Mouse (Mus musculus) stomach, embryonic 16.5 days (tissue): ENCODE data around the gene Gm9945. TPM values are rescaled to one million over a fixed set of nuclear protein-coding genes. Genes with fewer than 3 reads are reported as not detected.

Experiments used
- ATAC-seq: fragments of 200-750 bp; cut with Nextera tagmentation; 2 replicates; pipeline ENCODE4 v1.8.0; 2017; ENCODE audit warnings: moderate number of reproducible peaks, moderate TSS enrichment; ENCODE audit not compliant: insufficient read depth, low FRiP score
- H3K27ac ChIP-seq: fragments of 300-500 bp; sonication (generic); 2 replicates; pipeline ENCODE4 v1.5.1; 2014; ENCODE audit warnings: low read length
- H3K27me3 ChIP-seq: fragments of 300-500 bp; sonication (generic); 2 replicates; pipeline ENCODE4 v1.6.1; 2014; ENCODE audit warnings: low read length, control low read depth, mixed read lengths; ENCODE audit not compliant: control insufficient read depth, insufficient read depth
- H3K36me3 ChIP-seq: fragments of 300-500 bp; sonication (generic); 2 replicates; pipeline ENCODE4 v1.6.1; 2014; ENCODE audit warnings: low read length; ENCODE audit not compliant: control insufficient read depth, insufficient read depth
- H3K4me1 ChIP-seq: fragments of 300-500 bp; sonication (generic); 2 replicates; pipeline ENCODE4 v1.6.1; 2014; ENCODE audit warnings: low read length, control low read depth, mixed read lengths; ENCODE audit not compliant: control insufficient read depth, insufficient read depth
- H3K4me2 ChIP-seq: fragments of 300-500 bp; sonication (generic); 2 replicates; pipeline ENCODE4 v1.6.1; 2014; ENCODE audit warnings: low read depth, low read length, mixed read lengths
- H3K4me3 ChIP-seq: fragments of 300-500 bp; sonication (generic); replicated peaks from 2 replicates; pipeline ENCODE4 v1.5.1; 2014; ENCODE audit warnings: mild to moderate bottlenecking, low read length
- H3K9ac ChIP-seq: fragments of 300-500 bp; sonication (generic); 2 replicates; pipeline ENCODE4 v1.6.1; 2014; ENCODE audit warnings: low read length
- H3K9me3 ChIP-seq: fragments of 300-500 bp; sonication (generic); replicated peaks from 2 replicates; pipeline ENCODE4 v1.6.1; 2016; ENCODE audit warnings: low read length, control low read depth; ENCODE audit not compliant: control insufficient read depth
- WGBS: fragments of 180-500 bp; shearing (Covaris S2); extraction: QIAGEN DNeasy Blood & Tissue Kit; methylation state at CpG from one replicate; pipeline ENCODE4 v1.1.7; 2014; 5-methylcytosine and 5-hydroxymethylcytosine counted together
- polyA plus RNA-seq: library from polyadenylated mRNA; unstranded; fragments of >200 nt; fragmentation: Nextera tagmentation; extraction: Ambion mirVana; gene quantifications from 2 replicates; pipeline ENCODE4 v1.2.1, GENCODE M21; 2015

Gm9945 gene
- polyA plus RNA-seq, 1 experiment from 2014 or later, result not detected

DNA sequence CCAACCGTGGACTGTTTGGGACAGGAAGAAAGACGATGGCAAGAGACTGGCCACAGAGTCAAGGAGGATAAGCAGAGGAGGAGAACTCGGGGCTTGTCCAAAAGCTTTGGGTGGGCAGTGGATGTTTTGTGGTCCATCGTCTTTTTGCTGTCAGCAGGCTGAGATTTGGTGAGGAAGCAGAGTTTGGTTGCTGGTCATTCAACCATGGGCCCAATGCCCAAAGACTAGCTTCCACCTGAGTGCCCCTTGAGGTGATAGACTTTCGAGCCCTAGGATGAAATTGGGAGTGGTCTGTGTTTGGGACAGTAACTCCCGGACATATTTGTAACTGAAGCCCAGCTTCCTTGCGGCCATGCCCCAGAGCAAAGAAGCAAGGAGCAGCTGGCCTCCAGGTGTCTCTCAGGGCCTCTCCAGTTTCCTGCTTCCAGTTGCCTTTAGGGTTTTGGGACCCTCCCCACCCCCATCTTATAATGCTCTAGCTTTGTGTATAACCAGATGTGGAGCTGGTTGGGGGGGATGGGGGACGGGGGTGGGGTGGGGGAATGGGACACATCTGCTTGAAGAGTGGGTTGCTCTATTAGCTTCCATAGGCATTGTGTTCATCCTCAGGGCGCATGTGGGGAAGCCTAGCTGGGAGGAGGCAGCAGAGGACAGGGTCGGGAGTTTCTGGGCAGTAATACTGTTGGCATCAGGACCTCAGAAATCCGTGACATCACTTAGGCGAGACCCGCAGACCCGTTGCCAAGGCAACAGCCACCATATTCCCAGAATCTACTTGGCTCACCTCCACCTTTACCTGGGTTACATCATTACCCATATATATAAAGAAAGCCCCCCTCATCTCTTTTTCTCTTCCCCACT, 43.8 kb downstream of the Gm9945 start:
- Histone ChIP-seq H3K27ac (no peak overlapping the region), H3K4me1 (peaks cover 30% of the 10 kb centered on the region), H3K27me3 (no peaks in the 10 kb centered on the region), H3K36me3 (no peaks in the 10 kb centered on the region), H3K4me3 (no peak overlapping the region), H3K9ac (no peak overlapping the region), H3K9me3 (no peaks in the 10 kb centered on the region), H3K4me2 (no peak overlapping the region)
- no peak for ATAC-seq
- WGBS, result 75% methylated on average over 14 of the region's 14 CpGs

DNA sequence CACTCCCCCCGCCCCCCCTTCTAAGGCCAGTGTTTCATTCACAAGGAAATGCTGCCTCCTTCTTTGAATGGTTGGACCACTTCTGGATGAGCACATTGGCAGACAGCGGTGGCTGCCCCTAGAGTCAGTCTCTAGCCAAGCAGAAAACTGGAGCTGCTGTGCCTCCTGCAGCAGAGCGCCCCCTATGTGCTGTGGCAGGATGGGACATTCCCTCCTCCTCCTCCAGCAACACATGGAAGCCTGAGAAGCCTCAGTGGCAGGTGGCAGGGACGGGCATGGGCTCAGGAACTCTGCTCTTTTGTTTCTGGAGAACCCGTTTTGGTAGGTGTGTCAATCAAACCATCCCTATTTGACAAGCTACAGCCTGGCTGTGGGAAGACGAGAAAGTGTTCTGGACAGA, 44.9 kb downstream of the Gm9945 start:
- ATAC-seq, result no peak
- no peaks in the 10 kb centered on the region for H3K27me3 ChIP-seq
- H3K36me3 ChIP-seq, result no peaks in the 10 kb centered on the region
- no peak overlapping the region for H3K9ac ChIP-seq
- no peak overlapping the region for H3K27ac ChIP-seq
- 74% methylated on average over 6 of the region's 6 CpGs for WGBS
- no peak overlapping the region for H3K4me3 ChIP-seq
- H3K4me1 ChIP-seq, result peaks cover 37% of the 10 kb centered on the region
- no peak overlapping the region for H3K4me2 ChIP-seq
- H3K9me3 ChIP-seq, result no peaks in the 10 kb centered on the region

DNA sequence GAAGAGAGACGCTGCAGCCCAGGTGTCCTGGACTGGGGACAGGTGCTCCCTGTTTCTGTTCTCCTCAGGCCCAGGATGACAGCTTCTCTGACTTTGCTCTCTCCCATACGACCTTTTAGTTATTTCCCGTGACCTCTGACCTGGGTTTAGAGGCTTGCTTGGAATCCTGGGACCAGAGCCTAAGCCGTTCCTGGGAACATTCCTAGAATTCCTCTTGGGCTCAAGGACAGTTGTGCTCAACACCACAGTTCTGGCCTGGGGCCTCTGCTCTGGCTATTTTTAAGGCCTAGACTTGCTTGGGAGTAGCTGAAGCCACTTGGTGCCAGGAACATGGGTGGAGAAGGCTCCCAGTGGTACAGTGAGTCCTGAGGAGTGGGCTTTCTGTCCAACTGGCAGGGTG, 45.5 kb downstream of the Gm9945 start:
- Histone ChIP-seq H3K27ac (no peak overlapping the region), H3K27me3 (no peaks in the 10 kb centered on the region), H3K9me3 (no peaks in the 10 kb centered on the region), H3K4me2 (no peak overlapping the region), H3K9ac (no peak overlapping the region), H3K4me3 (no peak overlapping the region), H3K4me1 (peaks cover 36% of the 10 kb centered on the region), H3K36me3 (no peaks in the 10 kb centered on the region)
- WGBS, result 44% methylated on average over 4 of the region's 4 CpGs
- no peak for ATAC-seq

DNA sequence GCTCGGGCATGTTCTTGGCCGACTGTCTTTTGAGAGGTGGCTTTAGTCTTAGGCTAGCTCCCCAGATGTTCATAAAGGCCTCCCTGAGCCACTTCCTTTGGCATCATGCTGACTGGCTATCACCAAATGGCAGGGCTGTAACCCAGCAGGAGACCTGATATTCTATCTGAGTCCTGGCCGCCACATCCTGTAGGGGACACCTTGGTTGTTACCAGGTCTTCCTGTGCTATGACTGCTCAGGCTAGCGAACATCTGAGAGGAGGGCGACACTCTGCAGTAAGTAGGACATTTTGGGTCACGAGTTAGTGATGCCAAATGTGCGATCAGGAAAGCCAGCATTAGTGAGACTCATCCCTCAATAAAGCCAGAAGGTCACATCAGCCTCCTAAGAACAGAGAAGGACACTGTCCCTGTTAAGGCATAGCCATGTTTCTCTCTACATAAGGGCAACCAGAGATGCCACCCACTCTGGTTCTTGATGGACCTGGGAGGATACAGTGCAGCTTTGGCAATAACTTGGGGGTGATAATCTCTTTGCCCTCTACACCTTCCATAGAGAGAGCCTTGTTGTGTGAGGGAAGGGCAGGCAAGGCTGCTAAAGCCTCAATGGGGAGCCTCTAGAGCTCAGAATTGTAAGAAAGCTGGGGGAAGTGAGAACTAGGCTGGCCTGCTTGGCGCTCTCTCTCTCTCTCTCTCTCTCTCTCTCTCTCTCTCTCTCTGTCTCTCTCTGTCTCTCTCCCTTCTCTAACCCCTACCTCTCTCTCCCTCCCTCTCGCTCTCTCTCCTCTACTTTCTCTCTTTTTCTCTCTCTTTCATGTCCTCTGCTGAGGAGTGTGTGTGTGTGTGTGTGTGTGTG, 48.7 kb downstream of the Gm9945 start:
- H3K4me2 ChIP-seq, result no peak overlapping the region
- H3K27ac ChIP-seq, result peak overlapping the region; percentile 17; the same call in 1 of the 2 replicates
- no peaks in the 10 kb centered on the region for H3K27me3 ChIP-seq
- 68% methylated on average over 9 of the region's 9 CpGs for WGBS
- peaks cover 15% of the 10 kb centered on the region for H3K4me1 ChIP-seq
- H3K4me3 ChIP-seq, result no peak overlapping the region
- H3K9me3 ChIP-seq, result no peaks in the 10 kb centered on the region
- no peak for ATAC-seq
- H3K9ac ChIP-seq, result 0 out of 2 replicates have a peak overlapping the region, but pooled peaks have one; percentile 26
- no peaks in the 10 kb centered on the region for H3K36me3 ChIP-seq

DNA sequence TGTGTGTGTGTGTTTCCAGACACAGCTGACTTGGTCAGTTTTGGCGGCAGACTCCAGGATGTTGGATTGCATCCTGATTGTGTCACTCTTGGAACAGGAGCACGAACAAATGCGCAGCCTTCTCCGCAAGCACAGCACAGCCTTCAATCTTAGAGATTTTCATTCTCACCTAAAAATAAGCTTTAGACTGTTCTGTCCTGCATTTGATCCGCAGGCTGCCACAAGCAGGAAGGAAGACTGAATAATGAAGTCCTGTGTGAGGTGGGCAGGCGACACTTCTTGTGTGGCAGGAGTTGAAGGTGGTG, 49.2 kb downstream of the Gm9945 start:
- peak overlapping the region; percentile 50; the same call in 1 of the 2 replicates for H3K9ac ChIP-seq

DNA sequence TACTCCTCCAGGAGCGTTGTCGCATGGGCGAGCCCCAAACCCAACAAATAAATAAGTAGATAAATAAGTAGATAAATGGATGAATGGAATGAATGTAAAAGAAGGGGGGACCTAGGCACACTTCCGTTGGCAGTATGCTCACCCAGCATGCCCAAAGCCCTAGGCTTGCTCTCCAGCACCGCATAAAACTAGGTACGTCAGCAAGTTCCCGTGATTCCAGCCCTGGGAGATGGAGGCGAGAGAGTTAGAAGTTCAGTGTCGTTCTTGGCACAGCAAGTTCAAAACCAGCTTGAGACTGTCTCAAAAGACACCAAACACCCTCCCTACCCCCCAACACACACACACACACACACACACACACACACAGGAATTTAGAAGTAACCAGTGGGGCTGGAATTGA, 50.0 kb downstream of the Gm9945 start:
- Histone ChIP-seq H3K4me3 (no peak overlapping the region), H3K27me3 (no peaks in the 10 kb centered on the region), H3K9me3 (no peaks in the 10 kb centered on the region), H3K27ac (no peak overlapping the region), H3K4me2 (no peak overlapping the region), H3K36me3 (0 out of 2 replicates have a peak, but pooled peaks cover 3% of the 10 kb centered on the region), H3K4me1 (peaks cover 9% of the 10 kb centered on the region), H3K9ac (no peak overlapping the region)
- WGBS, result 76% methylated on average over 9 of the region's 9 CpGs
- ATAC-seq, result no peak

More for the DNA sequence above, 49.2 kb downstream of the Gm9945 start:
- no peak overlapping the region for H3K4me2 ChIP-seq
- H3K27ac ChIP-seq, result no peak overlapping the region
- H3K9me3 ChIP-seq, result no peaks in the 10 kb centered on the region
- 0 out of 2 replicates have a peak, but pooled peaks cover 3% of the 10 kb centered on the region for H3K36me3 ChIP-seq
- no peak overlapping the region for H3K4me3 ChIP-seq
- no peaks in the 10 kb centered on the region for H3K27me3 ChIP-seq
- peaks cover 9% of the 10 kb centered on the region for H3K4me1 ChIP-seq
- no peak for ATAC-seq
- 46% methylated on average over 6 of the region's 6 CpGs for WGBS

Other genes starting within 250 kb of the Gm9945 start
- gene Hspa4, start 179.7 kb upstream of the Gm9945 start, polyA plus RNA-seq, result 67.9 and 69.2 TPM in 2 replicates
- 18.7 and 19.5 TPM in 2 replicates for gene Zcchc10, start 155.5 kb upstream of the Gm9945 start, polyA plus RNA-seq
- gene Aff4, start 129.3 kb upstream of the Gm9945 start, polyA plus RNA-seq, result 20.5 and 21.1 TPM in 2 replicates
- 5.4 and 8.4 TPM in 2 replicates for gene Leap2, start 57.0 kb upstream of the Gm9945 start, polyA plus RNA-seq
- 588 and 617 TPM in 2 replicates for gene Uqcrq, start 49.3 kb upstream of the Gm9945 start, polyA plus RNA-seq
- 1.5 and 2.0 TPM in 2 replicates for gene Gdf9, start 49.1 kb upstream of the Gm9945 start, polyA plus RNA-seq
- 0.10 TPM in 2 replicates for gene Gm10447, start 23.1 kb upstream of the Gm9945 start, polyA plus RNA-seq
- 1.8 TPM in 2 replicates for gene Shroom1, start 23.0 kb upstream of the Gm9945 start, polyA plus RNA-seq
- not detected in 2 replicates for gene Gm9837, start 9.7 kb upstream of the Gm9945 start, polyA plus RNA-seq
- gene Sowaha, start 108 bp downstream of the Gm9945 start, polyA plus RNA-seq, result 0.46 and 0.58 TPM in 2 replicates
- 33.8 and 34.4 TPM in 2 replicates for gene Sept8, start 39.1 kb downstream of the Gm9945 start, polyA plus RNA-seq
- gene Kif3a, start 87.2 kb downstream of the Gm9945 start, polyA plus RNA-seq, result 53.5 and 57.0 TPM in 2 replicates
- gene Il4, start 138.5 kb downstream of the Gm9945 start, polyA plus RNA-seq, result 0.95 and 1.1 TPM in 2 replicates
- not detected in 2 replicates for gene Il13, start 154.5 kb downstream of the Gm9945 start, polyA plus RNA-seq
- 25.2 and 27.8 TPM in 2 replicates for gene Rad50, start 227.2 kb downstream of the Gm9945 start, polyA plus RNA-seq
- 0.15 TPM in 1 of 2 replicates, not detected in the other for gene Il5, start 240.6 kb downstream of the Gm9945 start, polyA plus RNA-seq